Mouse (Mus musculus): ENCODE results near the gene Igf2bp2. TPM values are rescaled to one million over a fixed set of nuclear protein-coding genes. Genes with fewer than 3 reads are reported as not detected.
A peak's percentile ranks its signal among the peaks of the same experiment; 100 is the strongest.

The Igf2bp2 gene
- polyA plus RNA-seq, 1 experiment from 2014 or later: 84.4 TPM

- WGBS: 48% methylated on average over 8 of the region's 8 CpGs
- Histone ChIP-seq H3K9ac (no peak overlapping the region), H3K4me1 (peaks cover 5% of the 10 kb centered on the region), H3K4me2 (replicated peaks) (peak overlapping the region; percentile 87; the same call in 1 of the 2 replicates), H3K27ac (replicated peaks) (no peak overlapping the region), H3K9me3 (replicated peaks) (no peaks in the 10 kb centered on the region), H3K36me3 (no peaks in the 10 kb centered on the region), H3K4me3 (replicated peaks) (0 out of 2 replicates have a peak overlapping the region, but pooled peaks have one; percentile 96), H3K27me3 (no peaks in the 10 kb centered on the region)
- no peak for ATAC-seq (ENCODE audit: insufficient number of reproducible peaks, low FRiP score, low TSS enrichment, low read depth)
Observed at GRCm38 (mm10) chr16:22164446-22164845, 1.3 kb upstream of the Igf2bp2 start.

GRCm38 (mm10) chr16:22163456-22163851 is 355 bp upstream of the Igf2bp2 start:
- Histone ChIP-seq H3K27me3 (no peaks in the 10 kb centered on the region), H3K27ac (replicated peaks) (peak overlapping the region; percentile 92), H3K36me3 (no peaks in the 10 kb centered on the region), H3K4me1 (peaks cover 5% of the 10 kb centered on the region), H3K9me3 (replicated peaks) (no peaks in the 10 kb centered on the region), H3K4me3 (replicated peaks) (peak overlapping the region; percentile 96), H3K9ac (peak overlapping the region; percentile 98), H3K4me2 (replicated peaks) (peak overlapping the region; percentile 87)
- WGBS: under 1% methylated on average over 27 of the region's 27 CpGs
- ATAC-seq (ENCODE audit: insufficient number of reproducible peaks, low FRiP score, low TSS enrichment, low read depth): peak; percentile 66

GRCm38 (mm10) chr16:22162066-22162511 is 1.0 kb downstream of the Igf2bp2 start:
- Histone ChIP-seq H3K9ac (peak overlapping the region; percentile 98), H3K4me2 (replicated peaks) (peak overlapping the region; percentile 87), H3K9me3 (replicated peaks) (no peaks in the 10 kb centered on the region), H3K27me3 (no peaks in the 10 kb centered on the region), H3K4me3 (replicated peaks) (peak overlapping the region; percentile 96), H3K36me3 (no peaks in the 10 kb centered on the region), H3K27ac (replicated peaks) (peak overlapping the region; percentile 92), H3K4me1 (peaks cover 5% of the 10 kb centered on the region)
- no peak for ATAC-seq (ENCODE audit: insufficient number of reproducible peaks, low FRiP score, low TSS enrichment, low read depth)
- 1% methylated on average over 19 of the region's 19 CpGs for WGBS

GRCm38 (mm10) chr16:22161351-22162065 is 1.6 kb downstream of the Igf2bp2 start:
- Histone ChIP-seq H3K27me3 (no peaks in the 10 kb centered on the region), H3K4me3 (replicated peaks) (peak overlapping the region; percentile 96), H3K27ac (replicated peaks) (peak overlapping the region; percentile 92), H3K4me2 (replicated peaks) (peak overlapping the region; percentile 87), H3K9me3 (replicated peaks) (no peaks in the 10 kb centered on the region), H3K9ac (peak overlapping the region; percentile 98), H3K4me1 (peaks cover 5% of the 10 kb centered on the region), H3K36me3 (no peaks in the 10 kb centered on the region)
- no peak for ATAC-seq (ENCODE audit: insufficient number of reproducible peaks, low FRiP score, low TSS enrichment, low read depth)
- WGBS: under 1% methylated on average over 71 of the region's 71 CpGs

GRCm38 (mm10) chr16:22160386-22161145 is 2.5 kb downstream of the Igf2bp2 start:
- Histone ChIP-seq H3K4me2 (replicated peaks) (peak overlapping the region; percentile 87), H3K4me1 (peaks cover 8% of the 10 kb centered on the region), H3K27me3 (no peaks in the 10 kb centered on the region), H3K36me3 (no peaks in the 10 kb centered on the region), H3K9ac (no peak overlapping the region), H3K27ac (replicated peaks) (0 out of 2 replicates have a peak overlapping the region, but pooled peaks have one; percentile 34), H3K9me3 (replicated peaks) (no peaks in the 10 kb centered on the region), H3K4me3 (replicated peaks) (peak overlapping the region; percentile 96)
- ATAC-seq (ENCODE audit: insufficient number of reproducible peaks, low FRiP score, low TSS enrichment, low read depth): no peak
- 2% methylated on average over 16 of the region's 16 CpGs for WGBS

GRCm38 (mm10) chr16:22152941-22153444 is 10.1 kb downstream of the Igf2bp2 start:
- Histone ChIP-seq H3K4me2 (replicated peaks) (no peak overlapping the region), H3K27me3 (no peaks in the 10 kb centered on the region), H3K27ac (replicated peaks) (no peak overlapping the region), H3K9me3 (replicated peaks) (no peaks in the 10 kb centered on the region), H3K4me1 (peaks cover 32% of the 10 kb centered on the region), H3K36me3 (peaks cover 3% of the 10 kb centered on the region; the same call in 1 of the 2 replicates), H3K4me3 (replicated peaks) (no peak overlapping the region), H3K9ac (no peak overlapping the region)
- 88% methylated on average over 11 of the region's 11 CpGs for WGBS
- no peak for ATAC-seq (ENCODE audit: insufficient number of reproducible peaks, low FRiP score, low TSS enrichment, low read depth)

- Histone ChIP-seq H3K4me1 (peaks cover 35% of the 10 kb centered on the region), H3K36me3 (peaks cover 3% of the 10 kb centered on the region; the same call in 1 of the 2 replicates), H3K27ac (replicated peaks) (no peak overlapping the region), H3K9me3 (replicated peaks) (no peaks in the 10 kb centered on the region), H3K4me3 (replicated peaks) (no peak overlapping the region), H3K4me2 (replicated peaks) (no peak overlapping the region), H3K27me3 (no peaks in the 10 kb centered on the region), H3K9ac (no peak overlapping the region)
- WGBS: 23% methylated on average over 9 of the region's 11 CpGs
- no peak for ATAC-seq (ENCODE audit: insufficient number of reproducible peaks, low FRiP score, low TSS enrichment, low read depth)
Observed at GRCm38 (mm10) chr16:22151706-22152315, 11.3 kb downstream of the Igf2bp2 start.

- Histone ChIP-seq H3K36me3 (peaks cover 3% of the 10 kb centered on the region; the same call in 1 of the 2 replicates), H3K27ac (replicated peaks) (no peak overlapping the region), H3K9ac (no peak overlapping the region), H3K4me2 (replicated peaks) (no peak overlapping the region), H3K27me3 (no peaks in the 10 kb centered on the region), H3K4me3 (replicated peaks) (no peak overlapping the region), H3K9me3 (replicated peaks) (no peaks in the 10 kb centered on the region), H3K4me1 (peaks cover 37% of the 10 kb centered on the region)
- no peak for ATAC-seq (ENCODE audit: insufficient number of reproducible peaks, low FRiP score, low TSS enrichment, low read depth)
- WGBS: 36% methylated on average over 2 of the region's 2 CpGs
Observed at GRCm38 (mm10) chr16:22150421-22150820, 12.7 kb downstream of the Igf2bp2 start.

GRCm38 (mm10) chr16:22149659-22150345 is 13.3 kb downstream of the Igf2bp2 start:
- Histone ChIP-seq H3K9ac (no peak overlapping the region), H3K36me3 (peaks cover 3% of the 10 kb centered on the region; the same call in 1 of the 2 replicates), H3K4me2 (replicated peaks) (no peak overlapping the region), H3K27me3 (no peaks in the 10 kb centered on the region), H3K4me3 (replicated peaks) (no peak overlapping the region), H3K27ac (replicated peaks) (0 out of 2 replicates have a peak overlapping the region, but pooled peaks have one; percentile 7), H3K4me1 (peaks cover 43% of the 10 kb centered on the region), H3K9me3 (replicated peaks) (no peaks in the 10 kb centered on the region)
- WGBS: 36% methylated on average over 10 of the region's 10 CpGs
- ATAC-seq (ENCODE audit: insufficient number of reproducible peaks, low FRiP score, low TSS enrichment, low read depth): no peak

- Histone ChIP-seq H3K27ac (replicated peaks) (no peak overlapping the region), H3K9ac (no peak overlapping the region), H3K4me1 (peaks cover 42% of the 10 kb centered on the region), H3K36me3 (peaks cover 3% of the 10 kb centered on the region; the same call in 1 of the 2 replicates), H3K9me3 (replicated peaks) (no peaks in the 10 kb centered on the region), H3K4me3 (replicated peaks) (no peak overlapping the region), H3K27me3 (no peaks in the 10 kb centered on the region), H3K4me2 (replicated peaks) (no peak overlapping the region)
- 32% methylated on average over 2 of the region's 2 CpGs for WGBS
- ATAC-seq (ENCODE audit: insufficient number of reproducible peaks, low FRiP score, low TSS enrichment, low read depth): no peak
Observed at GRCm38 (mm10) chr16:22149076-22149475, 14.0 kb downstream of the Igf2bp2 start.

All from embryonic facial prominence, embryonic 15.5 days (tissue).